23 mouse cellular contexts compared by ENCODE assay signal in the genomic region with DNA sequence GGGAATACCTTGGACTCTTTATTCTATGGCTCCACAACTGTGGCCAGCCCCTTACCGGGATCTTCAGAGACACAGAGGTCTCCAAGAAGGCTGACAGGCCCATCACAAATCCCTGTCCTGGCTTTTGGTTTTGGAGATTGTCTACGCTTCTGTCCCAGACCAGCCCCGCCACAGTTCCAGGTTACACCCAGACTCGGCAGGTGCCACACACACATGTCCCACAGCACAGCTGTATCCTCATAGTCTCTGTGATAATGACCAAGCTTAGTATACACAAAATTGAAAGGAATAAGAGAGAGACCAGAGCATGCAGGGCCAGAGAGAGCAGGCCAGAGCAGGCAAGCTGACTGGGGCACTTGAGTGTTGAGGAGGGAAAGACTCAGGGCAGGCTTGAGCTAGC. TPM values are rescaled to one million over a fixed set of nuclear protein-coding genes. Genes with fewer than 3 reads are reported as not detected.
"Had no signal": no experiment of that assay in that cellular context is flagged by ENCODE, and none has a peak within 500 bp of the region (broad histone marks: within the 10 kb centered on the region; RNA-seq: fewer than 3 reads in every experiment).

No protein-coding gene starts in this region.

- DNase-seq: lung, adult 18-20 months; lung, embryonic 14.5 days; lung, postnatal 14 days; midbrain, embryonic 14.5 days; retina, postnatal 1 day; right cerebral cortex, adult 18-20 months; right cerebral cortex, postnatal 25 days; right cerebral cortex, postnatal 4 days; thymus, adult 18-20 months; thymus, postnatal 14 days; thymus, postnatal 36 days had no signal

- H3K4me2 ChIP-seq: lung, embryonic 14.5 days; midbrain, embryonic 12.5 days; neural tube, embryonic 13.5 days; neural tube, embryonic 15.5 days; stomach, embryonic 15.5 days had no signal

- H3K9me3 ChIP-seq: megakaryocyte, embryonic 14.5 days; midbrain, embryonic 12.5 days; neural tube, embryonic 15.5 days; stomach, embryonic 15.5 days had no signal

- H3K4me3 ChIP-seq: megakaryocyte, embryonic 14.5 days; midbrain, embryonic 12.5 days; myocyte; neural tube, embryonic 13.5 days; neural tube, embryonic 15.5 days; stomach, embryonic 15.5 days had no signal

- H3K36me3 ChIP-seq: midbrain, embryonic 12.5 days; neural tube, embryonic 13.5 days; neural tube, embryonic 15.5 days; stomach, embryonic 15.5 days had no signal

- H3K4me1 ChIP-seq: megakaryocyte, embryonic 14.5 days; midbrain, embryonic 12.5 days; neural tube, embryonic 13.5 days; neural tube, embryonic 15.5 days; stomach, embryonic 15.5 days had no signal

- H3K9ac ChIP-seq: liver, embryonic 14.5 days; lung, embryonic 14.5 days; midbrain, embryonic 12.5 days; neural tube, embryonic 13.5 days; neural tube, embryonic 15.5 days; stomach, embryonic 15.5 days had no signal

- ATAC-seq: midbrain, embryonic 16.5 days had no signal

- H3K27ac ChIP-seq: liver, embryonic 14.5 days; macrophage; midbrain, embryonic 12.5 days; neural tube, embryonic 13.5 days; neural tube, embryonic 15.5 days; stomach, embryonic 15.5 days had no signal

- H3K27me3 ChIP-seq: midbrain, embryonic 12.5 days; neural tube, embryonic 13.5 days; neural tube, embryonic 15.5 days; stomach, embryonic 15.5 days had no signal

RNA-seq across cellular contexts. Expression of gene Btnl6, which starts 0.6 kb away (rescaled TPM):
- total RNA-seq: megakaryocyte progenitor cell, adult 5-6 weeks had no signal
- polyA plus RNA-seq: liver, embryonic 14.5 days; lung, embryonic 14.5 days; lung, embryonic 16.5 days; midbrain, embryonic 12.5 days; midbrain, embryonic 14.5 days; midbrain, embryonic 16.5 days; myocyte; neural tube, embryonic 11.5 days; neural tube, embryonic 13.5 days; neural tube, embryonic 15.5 days had no signal

RNA-seq across cellular contexts. Expression of gene Btnl4, which starts 40.7 kb away (rescaled TPM):
- total RNA-seq: megakaryocyte progenitor cell, adult 5-6 weeks had no signal
- polyA plus RNA-seq: liver, embryonic 14.5 days; lung, embryonic 14.5 days; lung, embryonic 16.5 days; macrophage; midbrain, embryonic 12.5 days; midbrain, embryonic 14.5 days; midbrain, embryonic 16.5 days; myocyte; neural tube, embryonic 11.5 days; neural tube, embryonic 13.5 days; neural tube, embryonic 15.5 days had no signal
